Mouse (Mus musculus) Muller cell, postnatal 12 days (primary cell): ENCODE measurements around the gene Fuom.

ENCODE experiments used
- DNase-seq: peaks from one replicate; pipeline ENCODE4 v3.0.0-alpha.2; 2015; ENCODE audit errors: inconsistent ontology term

Fuom gene

DNA sequence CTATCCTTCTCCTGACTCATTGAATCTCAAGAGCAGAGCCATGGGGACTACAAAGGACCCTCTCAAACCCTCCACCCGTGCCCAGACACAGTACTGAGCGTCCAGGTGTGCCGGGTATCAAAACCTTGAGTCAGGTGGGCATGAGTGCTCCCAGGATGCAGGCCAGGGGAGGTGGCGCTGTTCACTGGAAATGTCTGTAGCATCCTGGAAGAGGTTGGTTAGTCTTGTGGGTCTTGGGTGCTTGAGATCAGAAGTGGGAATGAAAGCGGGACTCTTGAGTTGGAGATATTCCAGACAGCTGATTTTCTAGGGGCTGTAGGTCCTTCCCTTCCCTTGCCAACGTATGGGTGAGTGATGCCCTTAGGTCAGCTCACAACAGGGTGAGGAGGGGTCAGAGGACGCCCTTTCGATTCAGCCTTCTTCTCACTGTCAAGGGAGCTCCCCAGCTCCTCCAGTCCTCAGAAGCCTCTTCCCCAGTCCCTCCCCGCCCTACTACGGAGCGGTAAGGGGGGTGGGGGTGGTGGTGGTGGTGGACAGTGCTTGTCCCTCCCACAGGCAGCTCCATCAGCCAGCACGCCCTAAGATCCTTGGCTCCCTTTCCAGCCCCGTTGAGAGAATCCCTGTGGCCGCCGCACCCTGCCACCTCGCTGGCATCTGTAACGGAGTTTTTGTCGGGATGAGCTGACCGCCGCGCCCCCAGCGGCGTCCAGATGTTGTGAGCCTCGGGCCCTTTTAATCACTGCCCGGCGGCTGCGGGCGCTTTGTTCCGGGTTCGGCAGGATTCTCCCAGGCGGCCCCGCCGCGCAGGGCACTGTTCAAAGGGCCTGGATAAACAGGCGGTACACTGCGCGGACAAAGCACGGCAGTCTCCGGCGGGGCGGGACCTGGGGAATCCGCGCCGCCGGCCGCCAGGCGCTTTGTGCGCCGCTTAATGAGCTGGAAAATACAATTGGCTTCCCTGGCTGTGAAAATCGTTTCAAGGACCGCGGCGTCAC lies 44.5 kb downstream of the Fuom start:
- DNase-seq = peak; percentile 84

GRCm38 (mm10) chr7:140054124-140054523 lies 48.1 kb downstream of the Fuom start:
- DNase-seq = no peak

DNA sequence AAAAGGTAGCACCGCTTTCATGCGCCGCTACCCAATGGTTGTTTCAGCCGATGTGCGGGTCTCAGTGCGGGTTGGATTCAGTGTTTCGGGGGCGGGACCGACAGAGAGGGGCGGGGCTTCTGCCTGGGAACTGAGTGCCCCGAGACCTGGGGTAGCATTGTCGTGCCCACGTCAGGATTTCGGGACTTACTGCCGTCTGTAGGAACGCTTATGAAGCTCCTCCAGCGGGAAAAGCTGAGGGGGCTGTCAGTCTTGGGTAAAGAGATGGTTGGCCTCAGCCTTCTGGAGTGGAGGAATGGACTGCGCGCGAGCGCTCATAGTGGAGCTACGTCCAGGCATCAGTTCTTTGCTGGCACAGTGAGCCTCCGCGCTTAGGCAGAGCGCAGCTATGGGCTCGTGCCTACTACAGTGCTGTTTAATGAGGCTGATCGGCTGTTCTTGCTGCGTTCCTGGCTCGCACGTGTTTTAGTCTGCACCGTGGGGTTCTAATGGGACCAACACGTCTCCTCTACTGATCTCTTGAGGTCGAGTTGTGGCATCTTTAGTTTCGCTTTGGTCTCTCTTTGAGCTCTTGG lies 53.0 kb downstream of the Fuom start:
- peak; percentile 13 for DNase-seq

GRCm38 (mm10) chr7:140048361-140049114 lies 53.7 kb downstream of the Fuom start, which contains the start of gene Msx3:
TSS of gene Msx3 (minus strand) at chr7:140049089.
- DNase-seq = no peak

DNA sequence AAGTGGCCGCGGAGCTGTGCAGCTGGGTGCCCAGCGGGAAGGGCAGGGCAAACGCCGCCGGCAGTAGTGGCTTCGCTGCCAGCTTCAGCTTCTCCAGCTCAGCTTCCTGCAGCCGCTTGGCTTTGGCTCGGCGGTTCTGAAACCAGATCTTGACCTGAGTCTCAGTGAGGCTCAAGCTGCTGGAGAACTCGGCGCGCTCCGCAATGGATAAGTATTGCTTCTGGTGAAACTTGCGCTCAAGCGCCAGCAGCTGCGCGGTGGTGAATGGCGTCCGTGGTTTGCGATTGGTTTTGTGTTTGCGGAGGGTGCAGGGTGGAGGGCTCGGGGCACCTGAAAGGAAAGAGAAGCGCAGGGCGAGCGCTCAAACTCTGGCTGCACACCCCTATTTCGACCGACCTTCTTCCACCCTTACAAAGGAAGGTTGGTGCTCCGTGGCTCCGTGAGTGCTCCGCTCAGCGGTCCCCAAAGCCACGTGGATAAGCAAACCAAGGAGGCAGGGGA lies 54.4 kb downstream of the Fuom start:
- DNase-seq = peak; percentile 24
